Mouse (Mus musculus) Patski (cell line): ENCODE data around the gene Nanog. TPM values are rescaled to one million over a fixed set of nuclear protein-coding genes. Genes with fewer than 3 reads are reported as not detected.

Experiments
- ATAC-seq: fragments of 100-300 bp; one replicate; pipeline ENCODE4 v1.8.0; 2021
- CTCF ChIA-PET: fragments of 350-600 bp; sonication (Branson Sonifier 250); formaldehyde crosslinking; loops from one replicate; lab custom pipeline; 2022; ENCODE audit warnings: inconsistent platforms; lab: Charles Lee
- POLR2A ChIA-PET: fragments of 350-600 bp; sonication (Branson Sonifier 250); formaldehyde crosslinking; loops from one replicate; lab custom pipeline; 2022; ENCODE audit warnings: antibody characterized with exemption, inconsistent platforms; lab: Charles Lee
- DNase-seq: peaks from one replicate; pipeline ENCODE4 v3.0.0-alpha.2; 2011; ENCODE audit warnings: low read depth, low spot score
- H3K27me3 ChIP-seq: fragments of 371-371 bp; one replicate; pipeline ENCODE4 v1.5.1; 2021
- CTCF ChIP-seq: fragments of 100-300 bp; IDR thresholded peaks from one replicate; pipeline ENCODE4 v1.5.1; 2021
- in situ Hi-C: fragments of 300-500 bp; cut with MboI; formaldehyde crosslinking; loops from 3 replicates; pipeline ENCODE4 v1.11.1; 2018; ENCODE audit warnings: low pct_unique_long_range_greater_than_20kb, mixed read lengths
- polyA plus RNA-seq: library from polyadenylated mRNA; unstranded; gene quantifications from one replicate; pipeline ENCODE4 v1.2.3, GENCODE M21; 2021

Gene Nanog
- 0.26 TPM for polyA plus RNA-seq

DNA sequence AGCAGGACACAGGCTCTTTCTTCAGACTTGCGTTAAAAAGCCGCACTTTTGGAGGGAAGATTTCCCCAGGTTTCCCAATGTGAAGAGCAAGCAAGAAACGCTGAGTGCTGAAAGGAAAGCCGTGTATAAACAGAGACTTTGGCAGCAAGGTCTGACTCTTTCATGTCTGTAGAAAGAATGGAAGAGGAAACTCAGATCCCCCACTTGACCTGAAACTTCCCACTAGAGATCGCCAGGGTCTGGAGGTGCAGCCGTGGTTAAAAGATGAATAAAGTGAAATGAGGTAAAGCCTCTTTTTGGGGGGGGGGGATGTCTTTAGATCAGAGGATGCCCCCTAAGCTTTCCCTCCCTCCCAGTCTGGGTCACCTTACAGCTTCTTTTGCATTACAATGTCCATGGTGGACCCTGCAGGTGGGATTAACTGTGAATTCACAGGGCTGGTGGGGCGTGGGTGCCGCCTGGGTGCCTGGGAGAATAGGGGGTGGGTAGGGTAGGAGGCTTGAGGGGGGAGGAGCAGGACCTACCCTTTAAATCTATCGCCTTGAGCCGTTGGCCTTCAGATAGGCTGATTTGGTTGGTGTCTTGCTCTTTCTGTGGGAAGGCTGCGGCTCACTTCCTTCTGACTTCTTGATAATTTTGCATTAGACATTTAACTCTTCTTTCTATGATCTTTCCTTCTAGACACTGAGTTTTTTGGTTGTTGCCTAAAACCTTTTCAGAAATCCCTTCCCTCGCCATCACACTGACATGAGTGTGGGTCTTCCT, at the start of gene Nanog:
Gene Nanog, plus strand, starts transcription at position 454 of the 765 bp plus-strand sequence.
- DNase-seq (no peak), ATAC-seq (no peak)
- in situ Hi-C loops = no loop called here
- ChIA-PET POLR2A (no interaction called here), CTCF (no interaction called here)
- no peaks in the 10 kb centered on the region for H3K27me3 ChIP-seq
- TF ChIP-seq CTCF = no peak

DNA sequence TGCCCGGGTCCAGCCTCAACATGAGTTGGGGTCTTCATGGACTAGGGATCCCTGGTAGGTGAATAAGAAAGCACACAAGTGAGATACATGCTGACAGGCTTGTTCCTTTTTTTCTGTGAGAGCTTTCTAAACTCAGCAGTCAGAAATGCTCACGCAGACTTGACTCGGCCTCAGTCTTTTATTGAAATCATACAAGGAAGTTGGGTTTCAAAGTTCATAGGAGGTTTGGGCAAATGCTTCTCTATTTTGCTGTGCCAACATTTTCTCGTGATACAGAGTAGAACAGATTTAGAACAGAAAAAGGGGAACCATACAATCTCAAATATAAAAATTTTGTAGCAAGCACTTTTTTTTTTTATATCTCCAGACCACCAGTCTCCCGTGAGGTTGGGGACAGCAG, 49.7 kb upstream of the Nanog start:
- in situ Hi-C loops = no loop called here
- ChIA-PET CTCF (no interaction called here), POLR2A (no interaction called here)
- DNase-seq (no peak), ATAC-seq (no peak)
- peaks cover 27% of the 10 kb centered on the region for H3K27me3 ChIP-seq
- TF ChIP-seq CTCF = no peak

GRCm38 (mm10) chr6:122659567-122659966, 47.7 kb upstream of the Nanog start:
- no peak for TF ChIP-seq CTCF
- ChIA-PET POLR2A (no interaction called here), CTCF (interaction anchor here (1.3 to 2.3 kb wide), 2 partner anchors 8 to 60 kb away, joined by 3 to 8 read pairs; no protein-coding TSS in a partner anchor)
- in situ Hi-C loops = no loop called here
- no peak for DNase-seq
- peaks cover 23% of the 10 kb centered on the region for H3K27me3 ChIP-seq
- ATAC-seq = no peak

- no peak for ATAC-seq
- ChIA-PET CTCF (interaction anchor here (0.7 to 2.3 kb wide), 9 partner anchors 9 to 140 kb away, joined by 3 to 10 read pairs (median 3); partner anchors contain the start of gene Slc2a3), POLR2A (interaction anchor here (0.5 kb wide), 1 partner anchor 58 kb away, joined by 4 read pairs; no protein-coding TSS in a partner anchor)
- peaks cover 17% of the 10 kb centered on the region for H3K27me3 ChIP-seq
- no peak for DNase-seq
- in situ Hi-C loops = loop anchor here (5.0 kb wide), 1 partner anchor 127 kb away; no protein-coding TSS in a partner anchor
- TF ChIP-seq CTCF = peak; percentile 67
Measured at GRCm38 (mm10) chr6:122660601-122661379, 46.5 kb upstream of the Nanog start.

GRCm38 (mm10) chr6:122662551-122663264, 44.6 kb upstream of the Nanog start:
- in situ Hi-C loops = loop anchor here (5.0 kb wide), 1 partner anchor 125 kb away; no protein-coding TSS in a partner anchor
- no peak for ATAC-seq
- TF ChIP-seq CTCF = no peak

DNA sequence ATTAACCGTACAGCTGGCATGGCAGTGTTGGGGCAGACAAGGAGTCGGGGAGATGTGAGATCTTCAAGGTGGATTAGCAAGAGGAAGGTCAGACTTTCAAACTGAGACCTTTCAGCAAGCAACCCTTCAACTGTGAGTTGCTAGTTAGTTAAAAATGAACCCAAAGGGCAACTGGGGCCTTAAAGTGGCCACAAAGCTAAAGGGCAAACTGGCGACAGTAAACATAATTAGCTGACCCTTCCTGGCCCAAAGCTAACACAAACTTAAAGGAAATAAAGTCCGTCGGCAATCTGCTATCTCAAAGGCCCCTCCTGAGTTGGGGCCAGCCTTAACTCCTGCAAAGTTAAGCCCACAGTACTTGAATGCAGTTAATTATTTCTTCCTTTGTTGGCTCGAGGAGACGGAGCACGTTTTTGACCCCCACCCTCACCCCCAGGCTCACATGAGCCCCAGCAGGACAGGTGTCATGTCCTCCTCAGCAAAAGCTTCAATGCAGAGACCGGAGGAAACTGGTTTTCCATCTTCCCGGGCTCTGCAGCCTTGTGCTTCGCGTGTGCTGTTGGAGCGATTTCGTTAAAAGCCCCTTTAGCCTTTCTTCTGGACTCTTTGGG, 43.6 kb upstream of the Nanog start:
- DNase-seq (no peak), ATAC-seq (no peak)
- ChIA-PET CTCF (no interaction called here), POLR2A (no interaction called here)
- no peak for TF ChIP-seq CTCF
- H3K27me3 ChIP-seq = peaks cover 12% of the 10 kb centered on the region
- in situ Hi-C loops = loop anchor here (5.0 kb wide), 1 partner anchor 124 kb away; no protein-coding TSS in a partner anchor

More at GRCm38 (mm10) chr6:122662551-122663264, 44.6 kb upstream of the Nanog start:
- ChIA-PET CTCF (no interaction called here), POLR2A (no interaction called here)
- H3K27me3 ChIP-seq = peaks cover 21% of the 10 kb centered on the region
- no peak for DNase-seq

- POLR2A ChIA-PET = no interaction called here
- ATAC-seq (no peak), DNase-seq (no peak)
- peaks cover 12% of the 10 kb centered on the region for H3K27me3 ChIP-seq
- CTCF ChIA-PET = no interaction called here
- no peak for TF ChIP-seq CTCF
- in situ Hi-C loops = no loop called here
Measured at GRCm38 (mm10) chr6:122665866-122666265, 41.4 kb upstream of the Nanog start.

GRCm38 (mm10) chr6:122667715-122668114, 39.6 kb upstream of the Nanog start:
- ChIA-PET POLR2A (no interaction called here), CTCF (interaction anchor here (0.9 to 3.4 kb wide), 4 partner anchors 12 to 118 kb away, joined by 3 to 44 read pairs (median 10); no protein-coding TSS in a partner anchor)
- DNase-seq (no peak), ATAC-seq (no peak)
- no peak for TF ChIP-seq CTCF
- peaks cover 7% of the 10 kb centered on the region for H3K27me3 ChIP-seq
- in situ Hi-C loops = no loop called here

GRCm38 (mm10) chr6:122668823-122669222, 38.5 kb upstream of the Nanog start:
- ATAC-seq (no peak), DNase-seq (no peak)
- peaks cover 7% of the 10 kb centered on the region for H3K27me3 ChIP-seq
- POLR2A ChIA-PET = interaction anchor here (1.0 kb wide), 1 partner anchor 51 kb away, joined by 3 read pairs; no protein-coding TSS in a partner anchor
- CTCF ChIA-PET = interaction anchor here (0.6 to 3.4 kb wide), 22 partner anchors 8 to 202 kb away, joined by 3 to 44 read pairs (median 5); no protein-coding TSS in a partner anchor
- in situ Hi-C loops = no loop called here
- no peak for TF ChIP-seq CTCF
